Mouse (Mus musculus): Measurements from ENCODE around the gene Wnt3a.

- no peak for TF ChIP-seq POLR2A (IDR thresholded peaks at IDR 0.05; ENCODE audit: borderline replicate concordance, control insufficient read depth, low read depth, low read length)
- no peak for TF ChIP-seq CTCF (IDR thresholded peaks at IDR 0.05; ENCODE audit: control insufficient read depth, insufficient read depth, low read length)
Measured at GRCm38 (mm10) chr11:59260706-59261493, 29.7 kb downstream of the Wnt3a start.

Measured in bone marrow, adult 2 months (tissue).